Mouse (Mus musculus) adrenal gland, postnatal 25 days (tissue): ENCODE results near the gene Olfr799. TPM values are rescaled to one million over a fixed set of nuclear protein-coding genes. Genes with fewer than 3 reads are reported as not detected.

Experiments
- DNase-seq: peaks from one replicate; pipeline ENCODE4 v3.0.0; 2021; ENCODE audit warnings: mixed read lengths
- long read RNA-seq: library from polyadenylated mRNA; stranded (forward); transcript quantifications from one replicate; pipeline ENCODE4 v2.0.0, GENCODE M21; 2021
- total RNA-seq: library from RNA; stranded (reverse); gene quantifications from 2 replicates; pipeline ENCODE4 v1.2.3, GENCODE M21; 2021

Gene Olfr799
- total RNA-seq = not detected in 2 replicates
- long read RNA-seq = 0 reads

DNA sequence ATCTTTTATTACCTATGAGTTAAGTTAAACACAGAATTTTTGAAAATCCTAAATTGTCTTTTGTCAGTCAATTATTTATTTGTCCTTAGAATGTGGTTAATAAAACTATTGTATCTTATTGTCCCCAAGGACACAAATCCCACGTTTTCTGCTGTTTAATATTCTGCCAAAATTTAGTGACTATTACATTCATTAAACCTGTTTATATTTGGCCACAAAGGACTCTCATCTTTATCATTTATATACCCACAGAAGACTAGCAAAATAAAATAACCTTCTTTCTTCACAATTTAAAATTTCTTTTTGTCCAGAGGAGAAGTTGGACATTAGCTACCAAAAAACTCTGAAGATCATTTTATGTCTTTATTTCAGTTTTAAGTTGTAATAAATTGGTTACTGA, at the start of gene Olfr799:
Olfr799 (plus strand) TSS at position 301 of the 400 bp plus-strand sequence.
- DNase-seq = no peak

DNA sequence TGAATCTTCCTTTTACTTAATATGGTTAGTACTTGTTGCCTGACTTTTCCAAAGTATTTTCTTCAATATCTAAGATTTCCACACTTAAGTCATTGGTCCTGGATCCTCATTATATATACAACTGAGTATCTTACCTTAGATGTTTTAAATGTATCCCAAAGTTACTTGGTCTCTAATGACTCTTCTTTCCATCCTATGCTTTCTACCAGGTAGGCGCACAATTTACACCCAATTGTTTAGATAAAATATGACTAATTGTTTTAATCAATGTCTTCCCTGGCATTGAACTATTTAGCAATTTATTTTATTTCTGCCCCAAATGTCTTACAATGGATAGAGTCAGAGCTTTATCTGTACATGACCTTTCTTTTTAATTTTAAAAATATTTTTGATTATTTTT, 24.8 kb upstream of the Olfr799 start, which contains the start of gene Olfr796:
Olfr796 (minus strand) TSS at position 101 of the 400 bp plus-strand sequence.
- no peak for DNase-seq

DNA sequence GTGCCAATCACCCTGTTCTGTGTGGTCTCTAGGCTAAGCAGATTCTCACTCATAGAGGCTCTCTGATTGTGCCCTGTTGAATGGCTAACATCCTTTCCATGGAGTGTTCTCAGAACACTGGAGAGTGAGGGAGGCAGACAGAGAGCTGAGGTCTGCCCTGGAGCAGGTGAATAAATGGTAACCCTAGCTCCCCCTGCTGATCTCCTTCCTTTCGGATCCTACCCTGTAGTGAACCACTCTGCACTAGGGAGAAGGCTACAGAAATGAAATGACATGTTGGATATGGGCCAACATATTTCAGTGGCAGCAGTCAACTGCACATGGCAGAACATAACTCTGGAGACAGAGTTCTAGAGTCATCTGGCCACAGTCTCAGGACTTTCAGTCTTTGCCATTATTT, 15.6 kb upstream of the Olfr799 start:
- DNase-seq = no peak

DNA sequence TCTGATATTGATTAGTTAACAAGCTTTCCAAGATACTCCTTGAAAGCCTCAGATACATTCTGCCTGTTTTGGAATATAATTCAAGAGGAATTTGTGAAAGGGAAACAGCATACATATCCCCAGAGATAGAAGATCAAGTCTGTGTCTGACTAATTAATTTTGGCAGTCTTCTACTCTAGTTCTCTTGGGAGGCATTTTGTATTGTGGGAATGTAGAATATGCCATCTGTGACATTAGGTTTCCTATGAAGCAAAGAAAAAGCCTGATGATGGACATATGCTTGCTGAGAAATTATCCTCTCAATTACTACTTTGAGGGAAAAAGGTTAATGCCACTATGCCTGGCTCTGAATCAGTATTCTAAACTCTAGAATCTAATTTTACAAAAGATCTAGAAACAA, 14.0 kb upstream of the Olfr799 start:
- DNase-seq = no peak

DNA sequence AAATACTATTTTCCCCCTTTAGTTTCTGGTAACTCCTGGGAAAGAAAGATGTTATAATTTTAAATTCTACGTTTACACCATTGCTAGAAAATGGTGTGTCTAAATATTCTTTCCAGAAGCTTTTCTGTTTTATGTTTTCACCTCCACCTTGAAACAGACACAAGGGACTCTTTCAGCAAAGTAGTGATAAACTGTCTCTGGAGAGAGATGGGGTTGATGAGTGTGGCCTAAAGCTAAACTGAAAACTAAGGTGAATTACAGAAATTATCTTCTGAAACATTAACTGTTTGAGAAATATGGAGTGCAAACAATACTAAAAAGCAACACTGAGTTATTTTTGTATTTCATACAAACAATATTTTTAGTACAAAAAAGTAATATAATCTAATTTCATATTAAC, 9.4 kb upstream of the Olfr799 start, which contains the start of gene Olfr798:
Olfr798 (minus strand) TSS at position 101 of the 400 bp plus-strand sequence.
- no peak for DNase-seq

DNA sequence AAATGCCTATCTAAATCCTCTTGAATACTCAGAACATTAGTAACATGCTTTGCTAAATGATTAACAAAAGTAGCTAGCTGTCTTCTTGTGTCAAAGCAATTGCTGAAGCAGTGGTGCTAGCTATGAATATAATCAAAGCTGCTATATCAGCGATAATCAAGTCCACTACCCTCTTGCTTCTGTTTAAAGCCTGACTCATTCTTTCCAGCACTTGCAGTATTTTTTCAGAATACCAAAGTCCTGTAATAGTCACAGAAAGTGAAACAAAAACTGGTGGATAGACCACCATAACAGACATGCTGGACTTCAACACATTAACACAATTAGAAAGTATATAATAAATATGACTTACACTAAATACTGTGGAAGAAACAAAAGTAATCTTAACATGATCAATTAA, 14.5 kb downstream of the Olfr799 start:
- no peak for DNase-seq

DNA sequence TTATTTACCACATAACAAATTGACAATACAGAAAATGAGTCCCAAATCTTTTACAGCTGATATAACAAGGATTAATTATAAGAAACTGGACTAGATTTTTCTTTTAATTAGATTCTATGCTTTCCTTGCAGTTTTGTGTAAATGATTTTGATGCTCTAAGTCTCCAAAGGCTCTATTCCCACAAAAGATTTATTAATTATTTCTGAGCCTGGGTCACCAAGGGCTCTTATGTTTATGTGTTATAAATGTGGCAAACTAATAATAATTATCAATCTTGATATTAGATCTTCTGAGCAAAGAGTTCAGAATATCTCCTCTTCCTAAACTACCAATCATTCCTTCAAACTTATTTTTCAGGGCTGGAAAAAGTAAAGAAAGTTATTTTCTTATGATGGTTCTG, 20.1 kb downstream of the Olfr799 start, which contains the start of gene Olfr800:
Olfr800 (plus strand) TSS at position 301 of the 400 bp plus-strand sequence.
- no peak for DNase-seq

DNA sequence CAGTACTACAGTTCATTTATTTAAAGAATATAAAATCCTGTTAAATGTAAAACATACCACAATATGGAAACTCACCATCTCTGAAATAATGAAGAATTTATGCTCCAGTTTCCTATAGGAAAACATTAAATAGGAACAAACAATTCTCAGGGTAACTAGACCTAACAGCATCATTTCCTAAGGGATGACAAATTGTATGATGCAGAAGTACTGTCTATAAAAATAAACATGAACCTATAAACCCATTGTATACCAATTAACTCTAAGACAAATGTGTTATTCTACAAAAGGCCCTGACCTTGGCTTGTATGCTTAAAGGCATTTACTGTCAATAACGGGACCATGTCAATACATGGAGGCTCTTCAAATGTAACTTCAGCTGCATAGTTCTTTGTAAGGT, 36.5 kb downstream of the Olfr799 start, which contains the start of gene Olfr801:
Olfr801 (minus strand) TSS at position 101 of the 400 bp plus-strand sequence.
- no peak for DNase-seq

DNA sequence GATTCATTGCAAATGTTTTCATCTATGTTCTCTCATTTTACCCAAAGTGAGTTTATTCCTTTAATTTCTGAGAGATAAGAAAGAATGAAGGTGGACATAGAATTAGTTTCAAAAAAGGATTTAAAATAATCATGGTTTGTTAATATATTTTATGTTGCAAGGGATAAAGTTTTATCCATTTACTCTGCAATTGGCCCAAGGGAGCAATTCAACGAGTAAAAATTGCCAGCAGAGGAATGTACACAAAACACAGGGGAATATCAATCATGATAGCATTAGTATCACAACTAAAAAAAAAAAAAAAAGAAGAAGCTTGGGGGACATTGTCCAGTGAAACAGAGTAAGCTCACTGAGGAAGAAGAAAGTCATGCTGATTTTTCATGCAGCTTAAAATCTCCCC, 50.8 kb downstream of the Olfr799 start, which contains the start of gene Olfr802:
Olfr802 (minus strand) TSS at position 101 of the 400 bp plus-strand sequence.
- DNase-seq = no peak

DNA sequence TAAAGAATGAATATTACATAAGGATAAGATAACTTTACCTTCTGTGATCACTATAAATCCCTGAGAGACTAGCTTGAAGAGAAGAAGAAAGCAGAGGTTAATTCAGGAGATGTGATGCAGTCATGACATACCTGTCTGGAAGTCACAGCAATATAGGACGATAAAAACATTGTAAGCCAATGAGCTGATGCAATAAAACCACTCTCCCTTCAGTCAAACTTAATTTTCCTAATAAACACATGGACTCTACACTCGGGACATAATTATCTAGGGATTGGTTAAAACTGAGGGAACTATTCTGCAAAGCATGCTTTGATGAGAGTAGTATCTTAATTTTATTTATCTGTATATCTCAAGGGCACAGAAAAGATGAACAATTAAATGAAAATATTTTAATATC, 56.9 kb downstream of the Olfr799 start, which contains the start of gene Olfr803:
Olfr803 (minus strand) TSS at position 101 of the 400 bp plus-strand sequence.
- DNase-seq = no peak

Other genes starting within 250 kb of the Olfr799 start
- gene Olfr785, start 232.1 kb upstream of the Olfr799 start, total RNA-seq = not detected in 2 replicates
- not detected in 2 replicates for gene Olfr786, start 210.2 kb upstream of the Olfr799 start, total RNA-seq
- gene Olfr787, start 175.6 kb upstream of the Olfr799 start, total RNA-seq = not detected in 2 replicates
- gene Olfr788, start 166.5 kb upstream of the Olfr799 start, total RNA-seq = not detected in 2 replicates
- not detected in 2 replicates for gene Olfr789, start 152.7 kb upstream of the Olfr799 start, total RNA-seq
- gene Olfr790, start 139.0 kb upstream of the Olfr799 start, total RNA-seq = not detected in 2 replicates
- gene Olfr791, start 115.7 kb upstream of the Olfr799 start, total RNA-seq = not detected in 2 replicates
- not detected in 2 replicates for gene Olfr792, start 98.3 kb upstream of the Olfr799 start, total RNA-seq
- not detected in 2 replicates for gene Olfr794, start 69.8 kb upstream of the Olfr799 start, total RNA-seq
- not detected in 2 replicates for gene Olfr796, start 24.9 kb upstream of the Olfr799 start, total RNA-seq
- not detected in 2 replicates for gene Olfr798, start 9.6 kb upstream of the Olfr799 start, total RNA-seq
- not detected in 2 replicates for gene Olfr800, start 20.2 kb downstream of the Olfr799 start, total RNA-seq
- gene Olfr801, start 36.4 kb downstream of the Olfr799 start, total RNA-seq = not detected in 2 replicates
- not detected in 2 replicates for gene Olfr802, start 50.7 kb downstream of the Olfr799 start, total RNA-seq
- gene Olfr803, start 56.8 kb downstream of the Olfr799 start, total RNA-seq = not detected in 2 replicates
- gene Olfr804, start 65.7 kb downstream of the Olfr799 start, total RNA-seq = not detected in 2 replicates
- not detected in 2 replicates for gene Olfr805, start 91.9 kb downstream of the Olfr799 start, total RNA-seq
- not detected in 2 replicates for gene Olfr806, start 104.4 kb downstream of the Olfr799 start, total RNA-seq
- gene Olfr807, start 120.3 kb downstream of the Olfr799 start, total RNA-seq = not detected in 2 replicates
- not detected in 2 replicates for gene Olfr808, start 128.0 kb downstream of the Olfr799 start, total RNA-seq
- not detected in 2 replicates for gene Olfr809, start 137.2 kb downstream of the Olfr799 start, total RNA-seq
- gene Olfr810, start 157.4 kb downstream of the Olfr799 start, total RNA-seq = not detected in 2 replicates
- not detected in 2 replicates for gene Olfr811, start 166.9 kb downstream of the Olfr799 start, total RNA-seq
- gene Olfr812, start 208.6 kb downstream of the Olfr799 start, total RNA-seq = not detected in 2 replicates
- not detected in 2 replicates for gene Olfr813, start 217.9 kb downstream of the Olfr799 start, total RNA-seq
- gene Olfr814, start 242.4 kb downstream of the Olfr799 start, total RNA-seq = not detected in 2 replicates